In genomic region chr9:119238796-119239195, GRCm38 (mm10) we compare ENCODE assay signal across 30 mouse cellular contexts. TPM values are rescaled to one million over a fixed set of nuclear protein-coding genes. Genes with fewer than 3 reads are reported as not detected.
DNase-seq lines count a peak whose midpoint lies in the region; ATAC-seq and TF ChIP-seq lines count a peak whose summit lies in the region.
"Had no signal": no experiment of that assay in that cellular context is flagged by ENCODE, and none has a peak within 500 bp of the region (broad histone marks: within the 10 kb centered on the region; RNA-seq: fewer than 3 reads in every experiment).

No protein-coding gene starts in this region.

- WGBS in intestine, postnatal 0 days: 88% methylated on average over 4 of the region's 4 CpGs
- 90% methylated on average over 4 of the region's 4 CpGs for WGBS in intestine, embryonic 16.5 days
- 90% methylated on average over 4 of the region's 4 CpGs for WGBS in liver, embryonic 11.5 days

- H3K27ac ChIP-seq in intestine, postnatal 0 days (ENCODE audit: low read depth, low read length): peak overlapping the region; percentile 50; the same call in 1 of the 2 replicates
- H3K27ac ChIP-seq in intestine, embryonic 16.5 days (ENCODE audit: low read length): no peak overlapping the region
- no peak overlapping the region for H3K27ac ChIP-seq in liver, embryonic 11.5 days (ENCODE audit: low read depth, low read length)
- H3K27ac ChIP-seq: embryonic facial prominence, embryonic 12.5 days; embryonic facial prominence, embryonic 15.5 days; gastrocnemius, adult 2 months; heart, adult 2 months; heart, embryonic 15.5 days; hindbrain, embryonic 10.5 days; hindbrain, embryonic 13.5 days had no signal

- no peak overlapping the region for H3K4me2 ChIP-seq in intestine, postnatal 0 days (replicated peaks; ENCODE audit: low read depth)
- H3K4me2 ChIP-seq in intestine, embryonic 16.5 days (ENCODE audit: low read depth, low read length): no peak overlapping the region
- H3K4me2 ChIP-seq in liver, embryonic 11.5 days: no peak overlapping the region
- H3K4me2 ChIP-seq: embryonic facial prominence, embryonic 12.5 days; embryonic facial prominence, embryonic 15.5 days; heart, embryonic 12.5 days; heart, embryonic 15.5 days; hindbrain, embryonic 13.5 days had no signal

- no peak overlapping the region for H3K4me3 ChIP-seq in intestine, postnatal 0 days (ENCODE audit: low read depth, low read length)
- H3K4me3 ChIP-seq in intestine, embryonic 16.5 days (ENCODE audit: low read length): no peak overlapping the region
- no peak overlapping the region for H3K4me3 ChIP-seq in liver, embryonic 11.5 days (ENCODE audit: low read depth, low read length)
- H3K4me3 ChIP-seq: embryonic facial prominence, embryonic 12.5 days; embryonic facial prominence, embryonic 15.5 days; gastrocnemius, adult 2 months; heart, adult 2 months; heart, embryonic 12.5 days; heart, embryonic 15.5 days; hindbrain, embryonic 10.5 days; hindbrain, embryonic 13.5 days had no signal

- H3K27me3 ChIP-seq in intestine, postnatal 0 days (replicated peaks; ENCODE audit: control insufficient read depth, insufficient read depth, low read length): no peaks in the 10 kb centered on the region
- no peaks in the 10 kb centered on the region for H3K27me3 ChIP-seq in intestine, embryonic 16.5 days (replicated peaks; ENCODE audit: control insufficient read depth, insufficient read depth, low read length)
- no peaks in the 10 kb centered on the region for H3K27me3 ChIP-seq in liver, embryonic 11.5 days (replicated peaks; ENCODE audit: control insufficient read depth, insufficient read depth, low read length)
- H3K27me3 ChIP-seq: embryonic facial prominence, embryonic 12.5 days; embryonic facial prominence, embryonic 15.5 days; heart, embryonic 12.5 days; heart, embryonic 15.5 days; hindbrain, embryonic 13.5 days had no signal

- ATAC-seq in intestine, postnatal 0 days: no peak
- no peak for ATAC-seq in intestine, embryonic 16.5 days
- ATAC-seq in liver, embryonic 11.5 days (replicated peaks; ENCODE audit: low FRiP score): no peak
- ATAC-seq: CD4-positive, CD25-positive, alpha-beta regulatory T cell, adult 4 months; forebrain, embryonic 14.5 days; forebrain, postnatal 0 days; hindbrain, embryonic 16.5 days had no signal

- no peak overlapping the region for H3K9ac ChIP-seq in intestine, postnatal 0 days (ENCODE audit: low read depth, low read length)
- no peak overlapping the region for H3K9ac ChIP-seq in intestine, embryonic 16.5 days (ENCODE audit: low read depth, low read length)
- no peak overlapping the region for H3K9ac ChIP-seq in liver, embryonic 11.5 days (ENCODE audit: low read depth, low read length)
- H3K9ac ChIP-seq: embryonic facial prominence, embryonic 12.5 days; embryonic facial prominence, embryonic 15.5 days; forebrain, postnatal 0 days; heart, embryonic 12.5 days; heart, embryonic 15.5 days; hindbrain, embryonic 13.5 days had no signal

- DNase-seq in kidney, adult 9 months: peak; percentile 56
- no peak for DNase-seq in kidney, adult 11 months
- DNase-seq in liver, embryonic 11.5 days (ENCODE audit: low spot score): peak; percentile 22
- no peak for DNase-seq in liver
- DNase-seq: adrenal gland, adult 2 months; adrenal gland, postnatal 14 days; cerebellum, adult 11 months; cerebellum, adult 2 months; cerebellum, adult 9-11 months; cerebellum, postnatal 25 days; forebrain, postnatal 0 days; gastrocnemius, adult 2 months; gastrocnemius, postnatal 14 days; heart, adult 2 months; heart, postnatal 10 days; heart, postnatal 36 days had no signal

- TF ChIP-seq CTCF in intestine, postnatal 0 days (IDR thresholded peaks at IDR 0.05; ENCODE audit: low read depth): no peak

- H3K4me1 ChIP-seq in intestine, postnatal 0 days (replicated peaks; ENCODE audit: control insufficient read depth, insufficient read depth, low read length): peaks cover 15% of the 10 kb centered on the region; the same call in 1 of the 2 replicates
- H3K4me1 ChIP-seq in intestine, embryonic 16.5 days (ENCODE audit: control insufficient read depth, insufficient read depth, low read length): peaks cover 3% of the 10 kb centered on the region; the same call in 1 of the 2 replicates
- no peaks in the 10 kb centered on the region for H3K4me1 ChIP-seq in liver, embryonic 11.5 days (replicated peaks; ENCODE audit: control insufficient read depth, insufficient read depth, low read length)
- H3K4me1 ChIP-seq: embryonic facial prominence, embryonic 12.5 days; embryonic facial prominence, embryonic 15.5 days; heart, embryonic 12.5 days; heart, embryonic 15.5 days; hindbrain, embryonic 10.5 days; hindbrain, embryonic 13.5 days had no signal

- no peaks in the 10 kb centered on the region for H3K9me3 ChIP-seq in intestine, postnatal 0 days (ENCODE audit: control insufficient read depth)
- no peaks in the 10 kb centered on the region for H3K9me3 ChIP-seq in intestine, embryonic 16.5 days (ENCODE audit: control insufficient read depth, low read length)
- no peaks in the 10 kb centered on the region for H3K9me3 ChIP-seq in liver, embryonic 11.5 days (ENCODE audit: control insufficient read depth, low read length)
- H3K9me3 ChIP-seq: embryonic facial prominence, embryonic 12.5 days; embryonic facial prominence, embryonic 15.5 days; heart, embryonic 12.5 days; heart, embryonic 15.5 days; hindbrain, embryonic 10.5 days; hindbrain, embryonic 13.5 days had no signal

- peaks cover 20% of the 10 kb centered on the region for H3K36me3 ChIP-seq in intestine, postnatal 0 days (ENCODE audit: control insufficient read depth, insufficient read depth)
- no peaks in the 10 kb centered on the region for H3K36me3 ChIP-seq in intestine, embryonic 16.5 days (ENCODE audit: control insufficient read depth, insufficient read depth, low read length)
- peaks cover 5% of the 10 kb centered on the region for H3K36me3 ChIP-seq in liver, embryonic 11.5 days (ENCODE audit: control insufficient read depth, insufficient read depth, low read length)

RNA-seq across cellular contexts. Expression of gene Slc22a13, which starts 29.9 kb away (rescaled TPM):
- 0.10 TPM in 1 of 2 replicates, not detected in the other for polyA plus RNA-seq in intestine, postnatal 0 days (2015; fragmentation: Nextera tagmentation; extraction: Ambion mirVana)
- polyA plus RNA-seq in intestine, embryonic 16.5 days (2015; fragmentation: Nextera tagmentation; extraction: Ambion mirVana): not detected in 2 replicates
- polyA plus RNA-seq in liver, embryonic 11.5 days (2014; fragmentation: Nextera tagmentation; extraction: Ambion mirVana): not detected in 2 replicates
- polyA plus RNA-seq: adrenal gland, adult 2 months; C2C12; CD4-positive, CD25-positive, alpha-beta regulatory T cell, adult 4 months; cerebellum, adult 2 months; embryonic facial prominence, embryonic 12.5 days; embryonic facial prominence, embryonic 15.5 days; forebrain, embryonic 11.5 days; forebrain, embryonic 14.5 days; forebrain, postnatal 0 days; frontal cortex, adult 2 months; heart, embryonic 12.5 days; heart, embryonic 15.5 days; hindbrain, embryonic 10.5 days; hindbrain, embryonic 13.5 days; hindbrain, embryonic 16.5 days had no signal

Comparison
In these comparisons a context has a peak if more than half of its experiments do, and no peak if none do; other contexts are left out.
1. DNase-seq: peak in kidney, adult 9 months (single experiment) and liver, embryonic 11.5 days (single experiment); none in kidney, adult 11 months (single experiment) and liver (single experiment).